Mouse (Mus musculus): Measurements from ENCODE around the gene Phf13.

Gene Phf13

GRCm38 (mm10) chr4:151992091-151992490 is 4.0 kb downstream of the Phf13 start:
- DNase-seq (ENCODE audit: low read depth, low spot score), result no peak

- DNase-seq (ENCODE audit: low read depth, low spot score), result no peak
Observed at GRCm38 (mm10) chr4:151989110-151989488, 7.0 kb downstream of the Phf13 start.

- DNase-seq (ENCODE audit: low read depth, low spot score), result peak; percentile 59
Observed at GRCm38 (mm10) chr4:151988342-151989109, 7.5 kb downstream of the Phf13 start, which contains the start of gene Thap3. Gene Thap3, minus strand, starts transcription at chr4:151988997.

GRCm38 (mm10) chr4:151988014-151988341 is 8.1 kb downstream of the Phf13 start:
- no peak for DNase-seq (ENCODE audit: low read depth, low spot score)

- no peak for DNase-seq (ENCODE audit: low read depth, low spot score)
Observed at GRCm38 (mm10) chr4:151986650-151987049, 9.4 kb downstream of the Phf13 start.

GRCm38 (mm10) chr4:151985886-151986285 is 10.2 kb downstream of the Phf13 start:
- no peak for DNase-seq (ENCODE audit: low read depth, low spot score)

- DNase-seq (ENCODE audit: low read depth, low spot score), result no peak
Observed at GRCm38 (mm10) chr4:151983560-151983959, 12.5 kb downstream of the Phf13 start.

- DNase-seq (ENCODE audit: low read depth, low spot score), result no peak
Observed at GRCm38 (mm10) chr4:151983043-151983442, 13.0 kb downstream of the Phf13 start.

- DNase-seq (ENCODE audit: low read depth, low spot score), result peak; percentile 76
Observed at GRCm38 (mm10) chr4:151981363-151981762, 14.7 kb downstream of the Phf13 start.

GRCm38 (mm10) chr4:151980699-151981098 is 15.4 kb downstream of the Phf13 start:
- no peak for DNase-seq (ENCODE audit: low read depth, low spot score)

- DNase-seq (ENCODE audit: low read depth, low spot score), result peak; percentile 69
Observed at GRCm38 (mm10) chr4:151977748-151978147, 18.3 kb downstream of the Phf13 start.

GRCm38 (mm10) chr4:151975441-151975840 is 20.6 kb downstream of the Phf13 start:
- DNase-seq (ENCODE audit: low read depth, low spot score), result peak; percentile 52

- DNase-seq (ENCODE audit: low read depth, low spot score), result peak; percentile 59
Observed at GRCm38 (mm10) chr4:151972221-151972967, 23.7 kb downstream of the Phf13 start.

GRCm38 (mm10) chr4:151968204-151968921 is 27.7 kb downstream of the Phf13 start:
- DNase-seq (ENCODE audit: low read depth, low spot score), result no peak

- DNase-seq (ENCODE audit: low read depth, low spot score), result no peak
Observed at GRCm38 (mm10) chr4:151962817-151963216, 33.2 kb downstream of the Phf13 start.

GRCm38 (mm10) chr4:151960513-151960854 is 35.6 kb downstream of the Phf13 start:
- DNase-seq (ENCODE audit: low read depth, low spot score), result no peak

GRCm38 (mm10) chr4:151959849-151960512 is 36.1 kb downstream of the Phf13 start:
- DNase-seq (ENCODE audit: low read depth, low spot score), result no peak

- no peak for DNase-seq (ENCODE audit: low read depth, low spot score)
Observed at GRCm38 (mm10) chr4:151957584-151958315, 38.3 kb downstream of the Phf13 start.

GRCm38 (mm10) chr4:151955791-151956190 is 40.3 kb downstream of the Phf13 start:
- no peak for DNase-seq (ENCODE audit: low read depth, low spot score)

GRCm38 (mm10) chr4:151953209-151953608 is 42.8 kb downstream of the Phf13 start:
- no peak for DNase-seq (ENCODE audit: low read depth, low spot score)
